Mouse (Mus musculus) neural tube, postnatal 0 days (tissue): ENCODE data around the gene Pitx2. TPM values are rescaled to one million over a fixed set of nuclear protein-coding genes. Genes with fewer than 3 reads are reported as not detected.

ENCODE experiments used
- polyA plus RNA-seq: library from polyadenylated mRNA; unstranded; fragments of >200 nt; fragmentation: Nextera tagmentation; extraction: Ambion mirVana; gene quantifications from 2 replicates; pipeline ENCODE4 v1.2.1, GENCODE M21; 2015

Pitx2 gene
- 3.0 and 4.5 TPM in 2 replicates for polyA plus RNA-seq

DNA sequence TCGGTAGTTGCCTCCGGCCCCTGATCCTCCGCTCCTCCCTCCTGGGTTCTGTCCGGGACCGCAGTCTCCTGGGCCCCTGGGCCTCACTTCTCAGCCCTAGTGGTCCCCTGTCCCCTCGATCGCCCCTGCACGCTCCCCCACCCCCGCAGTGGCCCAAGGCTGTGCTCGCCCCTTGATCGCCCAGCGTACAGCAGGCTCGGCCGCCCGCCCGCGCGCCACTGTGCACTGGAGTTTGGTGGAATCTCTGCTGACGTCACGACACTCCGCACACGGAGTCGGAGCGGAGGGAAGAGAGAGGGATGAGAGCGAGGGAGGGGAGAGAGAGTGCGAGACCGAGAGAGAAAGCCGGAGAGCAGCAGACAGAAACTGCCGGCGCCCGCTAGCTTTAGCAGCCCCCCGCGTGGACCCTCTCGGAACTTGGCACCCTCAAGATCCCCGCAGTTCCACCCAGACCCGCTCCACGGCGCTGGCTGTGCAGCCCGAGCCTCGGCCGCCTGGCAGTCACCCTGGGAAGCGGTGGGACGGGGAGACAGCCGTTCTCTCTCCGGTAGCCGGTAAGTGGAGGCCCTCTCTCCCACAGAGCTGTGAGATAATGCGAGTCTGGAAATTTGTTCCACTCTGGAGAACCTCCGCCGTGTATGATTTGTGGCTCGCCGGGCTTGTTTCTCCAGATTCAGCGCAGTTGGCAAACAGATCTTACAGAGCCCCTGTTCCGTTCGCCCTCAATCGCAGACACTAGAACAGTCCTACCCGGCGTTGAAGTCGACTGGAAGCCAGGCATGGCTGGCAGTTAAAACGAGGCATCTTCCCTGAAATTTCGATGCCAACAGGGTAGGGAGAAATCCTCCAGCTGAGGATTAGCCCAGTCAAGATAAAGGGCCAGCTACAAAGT, at the start of gene Pitx2:
TSS of gene Pitx2 (plus strand) at position 270 of the 892 bp plus-strand sequence.

Other genes with a start within 250 kb of the Pitx2 start
- gene Enpep, start 132.8 kb downstream of the Pitx2 start, polyA plus RNA-seq = 3.5 and 3.7 TPM in 2 replicates